Mouse (Mus musculus) frontal cortex, postnatal 25 days (tissue): ENCODE data around the gene Zcchc14.

ENCODE experiments used
- DNase-seq, 2 experiments: peaks; one replicate each; pipeline ENCODE4 v3.0.0; 2022; ENCODE audit warnings: low spot score in 2 of 2

The Zcchc14 gene

DNA sequence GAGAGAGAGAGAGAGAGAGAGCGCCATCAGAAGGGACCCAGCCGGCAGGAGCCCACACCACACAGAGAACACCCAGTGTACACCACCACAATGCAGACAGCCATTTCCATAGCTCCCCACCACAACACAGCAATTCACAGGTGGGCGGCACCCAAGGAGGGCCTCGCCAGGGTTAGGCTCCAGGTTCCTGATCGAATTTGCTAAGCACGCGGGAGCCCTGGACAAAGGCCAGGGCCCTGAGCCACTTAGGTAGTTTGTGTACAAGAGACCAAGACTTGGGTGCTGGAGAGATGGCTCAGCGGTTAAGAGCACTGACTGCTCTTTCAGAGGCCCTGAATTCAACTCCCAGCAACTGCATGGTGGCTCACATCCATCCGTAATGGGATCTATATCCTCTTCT lies 100.2 kb downstream of the Zcchc14 start:
- no peak for DNase-seq

DNA sequence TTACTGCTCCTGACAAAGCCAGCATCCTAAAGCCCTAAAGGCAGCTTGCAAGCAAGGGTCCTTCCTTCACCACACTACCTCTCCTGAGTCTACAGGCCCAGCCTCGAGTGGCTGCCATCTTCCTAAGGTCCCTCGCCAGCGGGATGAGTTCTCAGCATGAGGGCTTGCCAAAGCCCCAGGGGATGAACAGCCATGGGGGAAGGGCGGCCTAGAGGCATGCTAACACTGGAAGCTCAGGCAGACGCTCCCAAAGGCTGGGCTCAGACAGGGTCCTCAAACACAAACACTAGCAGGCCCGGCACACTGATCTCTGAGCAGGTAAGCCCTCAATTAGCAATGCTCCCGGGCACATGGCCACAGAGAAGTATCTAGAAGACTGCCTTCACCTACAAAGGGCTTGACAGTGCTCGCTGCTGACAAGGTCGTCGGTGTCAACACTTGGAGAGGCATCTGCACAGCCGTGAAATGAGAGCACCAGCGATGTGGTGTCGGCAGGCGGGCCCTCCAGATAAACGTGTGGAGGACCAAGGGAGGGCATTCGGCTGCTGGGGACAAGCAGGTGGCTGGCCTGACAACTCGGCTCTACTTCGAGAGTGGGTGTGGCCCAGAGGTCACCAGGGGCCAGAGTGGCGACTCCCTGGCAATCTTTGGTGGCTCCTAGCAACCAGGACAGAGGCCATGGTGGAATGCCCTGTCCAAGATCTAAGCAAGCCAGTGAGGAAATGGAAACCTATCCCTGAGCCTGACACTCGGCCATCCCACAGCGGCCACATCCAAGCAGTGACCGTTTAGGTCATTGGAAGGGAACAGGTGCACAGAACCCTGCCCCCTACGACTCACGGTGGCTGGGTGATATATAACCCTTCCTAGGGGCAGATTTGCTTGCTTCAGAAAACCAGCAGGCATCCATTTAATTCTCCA lies 101.4 kb downstream of the Zcchc14 start:
- DNase-seq, result no peak

DNA sequence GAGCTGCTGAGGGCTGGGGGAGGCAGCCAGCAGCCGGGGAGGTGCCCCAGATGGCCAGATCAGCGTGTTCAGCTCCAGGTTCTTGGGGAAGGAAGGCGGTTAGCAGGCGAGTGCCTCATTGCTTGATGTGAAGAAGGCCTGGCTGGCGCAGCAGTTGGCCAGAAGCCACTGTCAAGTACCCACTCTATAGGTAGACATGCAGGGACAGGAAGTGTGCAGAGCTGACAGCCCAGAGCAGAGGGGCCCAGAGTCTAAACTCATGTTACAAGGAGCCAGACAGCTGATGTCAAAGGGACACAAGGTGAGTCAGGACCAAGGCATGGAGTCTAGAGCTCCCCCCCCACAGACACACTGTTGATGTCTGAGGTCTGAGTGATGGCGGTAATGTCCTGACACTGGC lies 102.6 kb downstream of the Zcchc14 start:
- no peak for DNase-seq
